Comparison of ENCODE assay signal across 10 mouse cellular contexts in the genomic region with DNA sequence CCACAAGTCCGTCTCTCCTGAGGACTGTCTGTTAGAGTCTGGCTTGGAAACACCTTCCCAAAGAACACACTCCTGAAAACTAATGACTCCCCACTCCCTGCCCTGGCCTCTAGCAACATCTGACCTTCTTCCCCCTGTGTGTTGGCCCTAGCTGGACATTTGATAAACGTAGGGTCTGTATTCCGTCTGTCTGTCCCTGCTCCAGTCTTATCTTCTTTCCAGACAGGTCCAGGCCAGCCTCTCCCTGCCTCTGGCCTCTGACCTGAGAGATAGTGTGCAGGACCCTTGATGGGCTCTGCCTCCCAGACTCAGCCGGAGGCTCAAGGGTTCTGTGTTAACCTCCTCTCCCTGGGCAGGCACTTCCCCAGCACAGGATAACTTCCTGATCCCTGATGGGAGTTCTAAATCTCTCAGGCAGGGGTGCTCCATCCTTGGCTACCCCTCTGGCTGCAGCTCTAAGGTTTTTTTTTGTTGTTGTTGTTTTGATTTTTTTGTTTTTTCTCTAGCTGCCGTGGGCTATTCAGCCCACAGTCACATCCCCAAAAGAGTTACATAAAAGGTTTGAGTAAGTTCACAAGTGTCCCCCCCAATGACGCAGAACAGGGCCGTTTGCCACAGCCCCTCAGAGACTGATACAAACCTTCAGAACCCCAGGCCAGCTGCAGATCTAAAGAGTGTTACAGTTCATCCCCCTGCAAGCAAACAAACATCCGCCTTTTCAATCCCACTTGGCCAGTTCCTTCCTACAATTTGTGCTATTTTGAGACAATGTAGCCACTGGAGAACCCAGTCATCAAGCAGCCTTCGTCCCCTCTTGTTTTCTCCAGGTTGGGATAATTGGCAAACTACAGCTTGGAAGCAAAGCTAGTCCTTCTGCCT. TPM values are rescaled to one million over a fixed set of nuclear protein-coding genes. Genes with fewer than 3 reads are reported as not detected.
DNase-seq lines count a peak whose midpoint lies in the region; ATAC-seq and TF ChIP-seq lines count a peak whose summit lies in the region.
"Had no signal": no experiment of that assay in that cellular context is flagged by ENCODE, and none has a peak within 500 bp of the region (broad histone marks: within the 10 kb centered on the region; RNA-seq: fewer than 3 reads in every experiment).

No protein-coding gene starts in this region.

- no peaks in the 10 kb centered on the region for H3K36me3 ChIP-seq in lung, postnatal 0 days (ENCODE audit: insufficient read depth, low read length)
- no peaks in the 10 kb centered on the region for H3K36me3 ChIP-seq in heart, embryonic 12.5 days
- no peaks in the 10 kb centered on the region for H3K36me3 ChIP-seq in neural tube, embryonic 13.5 days
- H3K36me3 ChIP-seq: liver, embryonic 15.5 days had no signal

- peak; percentile 47 for ATAC-seq in lung, postnatal 0 days
- peak; percentile 47 for ATAC-seq in heart, embryonic 12.5 days (ENCODE audit: insufficient number of reproducible peaks, low FRiP score)
- ATAC-seq in neural tube, embryonic 13.5 days (ENCODE audit: low read depth) = no peak

- intact Hi-C loops in heart, postnatal 36 days (cut with DNase I) = loop anchor here (2.0 kb wide), 1 partner anchor 16 kb away; no protein-coding TSS in a partner anchor

- no peak for TF ChIP-seq CTCF in lung, postnatal 0 days (IDR thresholded peaks at IDR 0.05)

- H3K27ac ChIP-seq in lung, postnatal 0 days (ENCODE audit: low read length) = peak overlapping the region; percentile 68
- peak overlapping the region; percentile 38 for H3K27ac ChIP-seq in heart, embryonic 12.5 days (ENCODE audit: poor library complexity, severe bottlenecking)
- H3K27ac ChIP-seq in neural tube, embryonic 13.5 days (replicated peaks) = peak overlapping the region; percentile 73
- H3K27ac ChIP-seq: liver, embryonic 15.5 days had no signal

- no peak overlapping the region for H3K9ac ChIP-seq in lung, postnatal 0 days (replicated peaks; ENCODE audit: low read depth)
- H3K9ac ChIP-seq in heart, embryonic 12.5 days = 0 out of 2 replicates have a peak overlapping the region, but pooled peaks have one; percentile 5
- 0 out of 2 replicates have a peak overlapping the region, but pooled peaks have one; percentile 3 for H3K9ac ChIP-seq in neural tube, embryonic 13.5 days
- H3K9ac ChIP-seq: liver, embryonic 15.5 days had no signal

- TF ChIP-seq EP300 in lung, postnatal 0 days (IDR thresholded peaks at IDR 0.05) = 0 out of 2 replicates have a peak, but pooled peaks have one; percentile 30

- no peaks in the 10 kb centered on the region for H3K27me3 ChIP-seq in lung, postnatal 0 days (replicated peaks; ENCODE audit: insufficient read depth, low read length)
- no peaks in the 10 kb centered on the region for H3K27me3 ChIP-seq in heart, embryonic 12.5 days (replicated peaks)
- H3K27me3 ChIP-seq in neural tube, embryonic 13.5 days = no peaks in the 10 kb centered on the region
- H3K27me3 ChIP-seq: liver, embryonic 15.5 days had no signal

- no peaks in the 10 kb centered on the region; the same call in 1 of the 2 replicates for H3K4me1 ChIP-seq in lung, postnatal 0 days (ENCODE audit: insufficient read depth, low read depth, low read length)
- peaks cover 38% of the 10 kb centered on the region for H3K4me1 ChIP-seq in heart, embryonic 12.5 days (replicated peaks)
- H3K4me1 ChIP-seq in neural tube, embryonic 13.5 days (replicated peaks) = peaks cover 28% of the 10 kb centered on the region

- WGBS in lung, postnatal 0 days = 39% methylated on average over 9 of the region's 9 CpGs
- WGBS in heart, embryonic 12.5 days = 21% methylated on average over 9 of the region's 9 CpGs
- 44% methylated on average over 9 of the region's 9 CpGs for WGBS in neural tube, embryonic 13.5 days

- H3K4me3 ChIP-seq in lung, postnatal 0 days (ENCODE audit: low read depth, low read length) = no peak overlapping the region
- H3K4me3 ChIP-seq in heart, embryonic 12.5 days = no peak overlapping the region
- H3K4me3 ChIP-seq in neural tube, embryonic 13.5 days = no peak overlapping the region
- H3K4me3 ChIP-seq: liver, embryonic 15.5 days had no signal

- H3K9me3 ChIP-seq in lung, postnatal 0 days (ENCODE audit: low read length) = no peaks in the 10 kb centered on the region
- 0 out of 2 replicates have a peak, but pooled peaks cover 3% of the 10 kb centered on the region for H3K9me3 ChIP-seq in heart, embryonic 12.5 days (replicated peaks)
- no peaks in the 10 kb centered on the region for H3K9me3 ChIP-seq in neural tube, embryonic 13.5 days
- H3K9me3 ChIP-seq: liver, embryonic 15.5 days had no signal

- no peak overlapping the region for H3K4me2 ChIP-seq in lung, postnatal 0 days (replicated peaks; ENCODE audit: low read depth, low read length)
- no peak overlapping the region for H3K4me2 ChIP-seq in heart, embryonic 12.5 days
- no peak overlapping the region for H3K4me2 ChIP-seq in neural tube, embryonic 13.5 days
- H3K4me2 ChIP-seq: liver, embryonic 15.5 days had no signal

- peak; percentile 98 for DNase-seq in heart, adult 11 months
- no peak for DNase-seq in heart, postnatal 36 days
- DNase-seq in lung, postnatal 0 days (ENCODE audit: low spot score) = no peak
- DNase-seq in lung, postnatal 25 days (ENCODE audit: low spot score) = no peak
- DNase-seq in layer of hippocampus, adult 9-10 months (ENCODE audit: low spot score) = no peak
- no peak for DNase-seq in cerebellum, adult 9-10 months

RNA-seq across cellular contexts. Expression of a gene that starts 23.9 kb away (rescaled TPM):
- 10 to 100 TPM; 21.0 to 23.6 TPM for total RNA-seq in heart, postnatal 36 days (2021)
- polyA plus RNA-seq in lung, postnatal 0 days (2015; fragmentation: Nextera tagmentation; extraction: Ambion mirVana) = 6.3 and 6.9 TPM in 2 replicates
- 20.0 and 22.8 TPM in 2 replicates for polyA plus RNA-seq in heart, embryonic 12.5 days (2016; fragmentation: Nextera tagmentation; extraction: Ambion mirVana)
- 2.6 and 3.4 TPM in 2 replicates for polyA plus RNA-seq in neural tube, embryonic 13.5 days (2015; fragmentation: Nextera tagmentation; extraction: Ambion mirVana)

RNA-seq across cellular contexts. Expression of a gene that starts 29.6 kb away (rescaled TPM):
- not detected for total RNA-seq in heart, postnatal 36 days (2021)
- not detected in 2 replicates for polyA plus RNA-seq in lung, postnatal 0 days (2015; fragmentation: Nextera tagmentation; extraction: Ambion mirVana)
- polyA plus RNA-seq in heart, embryonic 12.5 days (2016; fragmentation: Nextera tagmentation; extraction: Ambion mirVana) = not detected in 2 replicates
- polyA plus RNA-seq in neural tube, embryonic 13.5 days (2015; fragmentation: Nextera tagmentation; extraction: Ambion mirVana) = 0.14 TPM in 1 of 2 replicates, not detected in the other
- polyA plus RNA-seq: C2C12; liver, embryonic 15.5 days had no signal
